Mouse (Mus musculus): ENCODE results near the gene Wfikkn1. TPM values are rescaled to one million over a fixed set of nuclear protein-coding genes. Genes with fewer than 3 reads are reported as not detected.

Gene Wfikkn1
- total and polyA plus RNA-seq, 2 experiments from 2014 or later = 0.29 to 1.5 TPM

- Histone ChIP-seq H3K27me3 (ENCODE audit: insufficient read depth, low read length) (no peaks in the 10 kb centered on the region), H3K27ac (ENCODE audit: low read depth, low read length) (peak within 1 kb of the TSS; percentile 95), H3K36me3 (ENCODE audit: insufficient read depth) (peaks cover 37% of the 10 kb centered on the region), H3K9ac (peak within 1 kb of the TSS; percentile 80), H3K4me1 (ENCODE audit: insufficient read depth) (peaks cover 32% of the 10 kb centered on the region), H3K4me2 (ENCODE audit: low read depth) (peak within 1 kb of the TSS; percentile 58), H3K9me3 (ENCODE audit: low read length) (no peaks in the 10 kb centered on the region), H3K4me3 (ENCODE audit: low read depth, low read length) (peak within 1 kb of the TSS; percentile 52)
- ATAC-seq (peak; percentile 78), DNase-seq (peak; percentile 93)
- TF ChIP-seq CTCF (IDR thresholded peaks at IDR 0.05; ENCODE audit: low read depth) = peak; percentile 73
- WGBS = under 1% methylated on average over 32 of the region's 32 CpGs
Observed at GRCm38 (mm10) chr17:25828712-25829557, 51.7 kb downstream of the Wfikkn1 start, which contains the start of gene Jmjd8. TSS of gene Jmjd8 (plus strand) at chr17:25828867.

DNA sequence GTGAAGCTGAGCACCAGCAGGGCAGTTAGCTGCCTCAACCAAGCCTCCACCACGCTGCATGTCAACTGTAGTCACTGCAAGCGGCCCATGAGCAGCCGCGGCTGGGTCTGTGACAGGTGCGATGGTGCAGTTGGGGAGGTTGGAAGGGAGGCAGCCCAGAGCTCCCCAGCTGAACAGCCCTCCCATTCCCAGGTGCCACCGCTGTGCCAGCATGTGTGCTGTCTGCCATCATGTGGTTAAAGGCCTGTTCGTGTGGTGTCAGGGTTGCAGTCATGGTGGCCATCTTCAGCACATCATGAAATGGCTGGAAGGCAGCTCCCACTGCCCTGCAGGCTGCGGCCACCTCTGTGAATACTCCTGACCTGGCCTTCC lies 52.4 kb downstream of the Wfikkn1 start:
- Histone ChIP-seq H3K9ac (peak overlapping the region; percentile 80), H3K27me3 (ENCODE audit: insufficient read depth, low read length) (no peaks in the 10 kb centered on the region), H3K27ac (ENCODE audit: low read depth, low read length) (peak overlapping the region; percentile 95), H3K4me2 (ENCODE audit: low read depth) (peak overlapping the region; percentile 58), H3K9me3 (ENCODE audit: low read length) (no peaks in the 10 kb centered on the region), H3K4me1 (ENCODE audit: insufficient read depth) (peaks cover 34% of the 10 kb centered on the region), H3K4me3 (ENCODE audit: low read depth, low read length) (peak overlapping the region; percentile 52), H3K36me3 (ENCODE audit: insufficient read depth) (peaks cover 37% of the 10 kb centered on the region)
- no peak for DNase-seq
- no peak for ATAC-seq
- TF ChIP-seq CTCF (IDR thresholded peaks at IDR 0.05; ENCODE audit: low read depth) = no peak
- WGBS = 78% methylated on average over 8 of the region's 8 CpGs

Small RNA genes lying within 50 kb of the gene (microRNA-seq; reads per million reads assigned to microRNA genes)
- gene Mir3082 = 0.39 to 0.49 reads per million in 2 experiments

Other genes with a start within 250 kb of the Wfikkn1 start
Only the 30 nearest of the 31 such genes appear.
- 8.2 and 23.2 TPM in 2 replicates for gene Gng13, start 163.7 kb downstream of the Wfikkn1 start, total RNA-seq (2014; rRNA removed)
- 17.0 and 24.5 TPM in 2 replicates for gene Gng13, start 163.7 kb downstream of the Wfikkn1 start, polyA plus RNA-seq (2015; fragmentation: Nextera tagmentation; extraction: Ambion mirVana)
- 2.2 and 3.7 TPM in 2 replicates for gene Chtf18, start 153.4 kb downstream of the Wfikkn1 start, total RNA-seq (2014; rRNA removed)
- gene Chtf18, start 153.4 kb downstream of the Wfikkn1 start, polyA plus RNA-seq (2015; fragmentation: Nextera tagmentation; extraction: Ambion mirVana) = 2.3 and 3.3 TPM in 2 replicates
- gene Rpusd1, start 153.2 kb downstream of the Wfikkn1 start, total RNA-seq (2014; rRNA removed) = 6.5 and 8.0 TPM in 2 replicates
- gene Rpusd1, start 153.2 kb downstream of the Wfikkn1 start, polyA plus RNA-seq (2015; fragmentation: Nextera tagmentation; extraction: Ambion mirVana) = 30.0 and 30.7 TPM in 2 replicates
- 0.10 TPM in 1 of 2 replicates, not detected in the other for gene Mslnl, start 144.8 kb downstream of the Wfikkn1 start, total RNA-seq (2014; rRNA removed)
- gene Mslnl, start 144.8 kb downstream of the Wfikkn1 start, polyA plus RNA-seq (2015; fragmentation: Nextera tagmentation; extraction: Ambion mirVana) = not detected in 2 replicates
- 2.1 and 4.0 TPM in 2 replicates for gene Msln, start 126.5 kb downstream of the Wfikkn1 start, total RNA-seq (2014; rRNA removed)
- gene Msln, start 126.5 kb downstream of the Wfikkn1 start, polyA plus RNA-seq (2015; fragmentation: Nextera tagmentation; extraction: Ambion mirVana) = 0.97 and 1.3 TPM in 2 replicates
- gene Narfl, start 107.1 kb downstream of the Wfikkn1 start, total RNA-seq (2014; rRNA removed) = 31.0 and 35.0 TPM in 2 replicates
- gene Narfl, start 107.1 kb downstream of the Wfikkn1 start, polyA plus RNA-seq (2015; fragmentation: Nextera tagmentation; extraction: Ambion mirVana) = 30.4 and 30.8 TPM in 2 replicates
- gene Haghl, start 95.2 kb downstream of the Wfikkn1 start, total RNA-seq (2014; rRNA removed) = 118 and 141 TPM in 2 replicates
- gene Haghl, start 95.2 kb downstream of the Wfikkn1 start, polyA plus RNA-seq (2015; fragmentation: Nextera tagmentation; extraction: Ambion mirVana) = 139 and 154 TPM in 2 replicates
- 0.31 TPM in 1 of 2 replicates, not detected in the other for gene Ccdc78, start 94.3 kb downstream of the Wfikkn1 start, total RNA-seq (2014; rRNA removed)
- gene Ccdc78, start 94.3 kb downstream of the Wfikkn1 start, polyA plus RNA-seq (2015; fragmentation: Nextera tagmentation; extraction: Ambion mirVana) = 0.36 and 0.45 TPM in 2 replicates
- 82.5 and 84.2 TPM in 2 replicates for gene Fam173a, start 88.0 kb downstream of the Wfikkn1 start, total RNA-seq (2014; rRNA removed)
- gene Fam173a, start 88.0 kb downstream of the Wfikkn1 start, polyA plus RNA-seq (2015; fragmentation: Nextera tagmentation; extraction: Ambion mirVana) = 76.0 and 78.3 TPM in 2 replicates
- 0.31 TPM in 1 of 2 replicates, not detected in the other for gene AC134908.4, start 85.2 kb downstream of the Wfikkn1 start, total RNA-seq (2014; rRNA removed)
- gene AC134908.4, start 85.2 kb downstream of the Wfikkn1 start, polyA plus RNA-seq (2015; fragmentation: Nextera tagmentation; extraction: Ambion mirVana) = 1.1 TPM in 1 of 2 replicates, not detected in the other
- gene Metrn, start 83.7 kb downstream of the Wfikkn1 start, total RNA-seq (2014; rRNA removed) = 136 and 148 TPM in 2 replicates
- 56.9 and 59.3 TPM in 2 replicates for gene Metrn, start 83.7 kb downstream of the Wfikkn1 start, polyA plus RNA-seq (2015; fragmentation: Nextera tagmentation; extraction: Ambion mirVana)
- gene Fbxl16, start 71.8 kb downstream of the Wfikkn1 start, total RNA-seq (2014; rRNA removed) = 97.6 and 133 TPM in 2 replicates
- gene Fbxl16, start 71.8 kb downstream of the Wfikkn1 start, polyA plus RNA-seq (2015; fragmentation: Nextera tagmentation; extraction: Ambion mirVana) = 27.1 and 58.7 TPM in 2 replicates
- 36.5 and 37.5 TPM in 2 replicates for gene Wdr24, start 57.2 kb downstream of the Wfikkn1 start, total RNA-seq (2014; rRNA removed)
- gene Wdr24, start 57.2 kb downstream of the Wfikkn1 start, polyA plus RNA-seq (2015; fragmentation: Nextera tagmentation; extraction: Ambion mirVana) = 23.2 and 24.5 TPM in 2 replicates
- gene Jmjd8, start 52.0 kb downstream of the Wfikkn1 start, total RNA-seq (2014; rRNA removed) = 44.3 and 52.2 TPM in 2 replicates
- gene Jmjd8, start 52.0 kb downstream of the Wfikkn1 start, polyA plus RNA-seq (2015; fragmentation: Nextera tagmentation; extraction: Ambion mirVana) = 46.7 and 49.5 TPM in 2 replicates
- 237 and 238 TPM in 2 replicates for gene Stub1, start 47.5 kb downstream of the Wfikkn1 start, total RNA-seq (2014; rRNA removed)
- 314 and 324 TPM in 2 replicates for gene Stub1, start 47.5 kb downstream of the Wfikkn1 start, polyA plus RNA-seq (2015; fragmentation: Nextera tagmentation; extraction: Ambion mirVana)
- gene Rhbdl1, start 43.6 kb downstream of the Wfikkn1 start, total RNA-seq (2014; rRNA removed) = 85.4 and 90.7 TPM in 2 replicates
- gene Rhbdl1, start 43.6 kb downstream of the Wfikkn1 start, polyA plus RNA-seq (2015; fragmentation: Nextera tagmentation; extraction: Ambion mirVana) = 77.6 and 83.3 TPM in 2 replicates
- gene Gm20683, start 39.1 kb downstream of the Wfikkn1 start, total RNA-seq (2014; rRNA removed) = 23.2 and 23.8 TPM in 2 replicates
- gene Gm20683, start 39.1 kb downstream of the Wfikkn1 start, polyA plus RNA-seq (2015; fragmentation: Nextera tagmentation; extraction: Ambion mirVana) = 9.2 and 12.3 TPM in 2 replicates
- gene Rhot2, start 36.0 kb downstream of the Wfikkn1 start, total RNA-seq (2014; rRNA removed) = 35.4 and 53.1 TPM in 2 replicates
- gene Rhot2, start 36.0 kb downstream of the Wfikkn1 start, polyA plus RNA-seq (2015; fragmentation: Nextera tagmentation; extraction: Ambion mirVana) = 8.1 and 11.3 TPM in 2 replicates
- 29.8 and 40.2 TPM in 2 replicates for gene Wdr90, start 19.4 kb downstream of the Wfikkn1 start, total RNA-seq (2014; rRNA removed)
- 8.0 and 13.2 TPM in 2 replicates for gene Wdr90, start 19.4 kb downstream of the Wfikkn1 start, polyA plus RNA-seq (2015; fragmentation: Nextera tagmentation; extraction: Ambion mirVana)
- gene Mcrip2, start 12.1 kb downstream of the Wfikkn1 start, total RNA-seq (2014; rRNA removed) = 10.3 and 16.5 TPM in 2 replicates
- 32.5 and 37.1 TPM in 2 replicates for gene Mcrip2, start 12.1 kb downstream of the Wfikkn1 start, polyA plus RNA-seq (2015; fragmentation: Nextera tagmentation; extraction: Ambion mirVana)
- gene Mettl26, start 5.8 kb downstream of the Wfikkn1 start, total RNA-seq (2014; rRNA removed) = 37.0 and 41.7 TPM in 2 replicates
- gene Mettl26, start 5.8 kb downstream of the Wfikkn1 start, polyA plus RNA-seq (2015; fragmentation: Nextera tagmentation; extraction: Ambion mirVana) = 43.1 and 62.2 TPM in 2 replicates
- gene Rab40c, start 38.9 kb upstream of the Wfikkn1 start, total RNA-seq (2014; rRNA removed) = 30.9 and 31.4 TPM in 2 replicates
- 40.3 and 46.1 TPM in 2 replicates for gene Rab40c, start 38.9 kb upstream of the Wfikkn1 start, polyA plus RNA-seq (2015; fragmentation: Nextera tagmentation; extraction: Ambion mirVana)
- gene Pigq, start 64.1 kb upstream of the Wfikkn1 start, total RNA-seq (2014; rRNA removed) = 42.2 and 50.6 TPM in 2 replicates
- 58.1 and 63.7 TPM in 2 replicates for gene Pigq, start 64.1 kb upstream of the Wfikkn1 start, polyA plus RNA-seq (2015; fragmentation: Nextera tagmentation; extraction: Ambion mirVana)
- gene Nhlrc4, start 64.1 kb upstream of the Wfikkn1 start, total RNA-seq (2014; rRNA removed) = not detected in 2 replicates
- gene Nhlrc4, start 64.1 kb upstream of the Wfikkn1 start, polyA plus RNA-seq (2015; fragmentation: Nextera tagmentation; extraction: Ambion mirVana) = 0.44 TPM in 1 of 2 replicates, not detected in the other
- 0.10 TPM in 1 of 2 replicates, not detected in the other for gene A930017K11Rik, start 71.7 kb upstream of the Wfikkn1 start, total RNA-seq (2014; rRNA removed)
- gene A930017K11Rik, start 71.7 kb upstream of the Wfikkn1 start, polyA plus RNA-seq (2015; fragmentation: Nextera tagmentation; extraction: Ambion mirVana) = 0.07 TPM in 1 of 2 replicates, not detected in the other
- 24.7 and 24.9 TPM in 2 replicates for gene Capn15, start 104.9 kb upstream of the Wfikkn1 start, total RNA-seq (2014; rRNA removed)
- 11.4 and 15.2 TPM in 2 replicates for gene Capn15, start 104.9 kb upstream of the Wfikkn1 start, polyA plus RNA-seq (2015; fragmentation: Nextera tagmentation; extraction: Ambion mirVana)
- 21.5 and 30.0 TPM in 2 replicates for gene Rab11fip3, start 188.7 kb upstream of the Wfikkn1 start, total RNA-seq (2014; rRNA removed)
- gene Rab11fip3, start 188.7 kb upstream of the Wfikkn1 start, polyA plus RNA-seq (2015; fragmentation: Nextera tagmentation; extraction: Ambion mirVana) = 11.6 and 15.4 TPM in 2 replicates
- gene Decr2, start 209.5 kb upstream of the Wfikkn1 start, total RNA-seq (2014; rRNA removed) = 32.7 and 41.1 TPM in 2 replicates
- 29.5 and 35.3 TPM in 2 replicates for gene Decr2, start 209.5 kb upstream of the Wfikkn1 start, polyA plus RNA-seq (2015; fragmentation: Nextera tagmentation; extraction: Ambion mirVana)
- 9.5 and 16.0 TPM in 2 replicates for gene Nme4, start 214.7 kb upstream of the Wfikkn1 start, total RNA-seq (2014; rRNA removed)
- 11.4 and 12.9 TPM in 2 replicates for gene Nme4, start 214.7 kb upstream of the Wfikkn1 start, polyA plus RNA-seq (2015; fragmentation: Nextera tagmentation; extraction: Ambion mirVana)
- 2.8 and 4.3 TPM in 2 replicates for gene Tmem8, start 232.4 kb upstream of the Wfikkn1 start, total RNA-seq (2014; rRNA removed)
- 2.4 and 2.5 TPM in 2 replicates for gene Tmem8, start 232.4 kb upstream of the Wfikkn1 start, polyA plus RNA-seq (2015; fragmentation: Nextera tagmentation; extraction: Ambion mirVana)

All from forebrain, postnatal 0 days (tissue).